Mouse (Mus musculus) embryo, embryonic 11 days (tissue): ENCODE results near the gene Snapc1.

Experiments
- DNase-seq: peaks from one replicate; pipeline ENCODE4 v3.0.0-alpha.2; 2015

Gene Snapc1

DNA sequence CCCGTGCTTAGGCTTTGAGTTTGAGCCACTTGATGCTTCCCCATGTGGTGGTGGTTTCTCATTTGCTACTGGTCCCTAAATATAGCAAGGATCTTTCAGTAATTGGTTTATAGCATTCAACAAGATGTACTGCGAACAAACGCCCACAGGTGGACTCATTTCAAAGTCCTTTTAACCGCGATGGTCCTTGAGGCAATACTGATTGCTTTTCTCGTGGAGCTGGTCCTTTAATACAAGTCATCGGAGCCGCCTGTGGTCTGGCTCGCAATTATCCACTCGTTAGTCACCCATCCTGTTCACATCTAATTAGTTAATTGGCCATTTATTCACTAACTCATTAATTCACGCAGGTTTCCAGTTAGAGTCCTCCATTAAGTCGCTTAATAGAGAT lies 32.6 kb downstream of the Snapc1 start:
- peak; percentile 11 for DNase-seq

DNA sequence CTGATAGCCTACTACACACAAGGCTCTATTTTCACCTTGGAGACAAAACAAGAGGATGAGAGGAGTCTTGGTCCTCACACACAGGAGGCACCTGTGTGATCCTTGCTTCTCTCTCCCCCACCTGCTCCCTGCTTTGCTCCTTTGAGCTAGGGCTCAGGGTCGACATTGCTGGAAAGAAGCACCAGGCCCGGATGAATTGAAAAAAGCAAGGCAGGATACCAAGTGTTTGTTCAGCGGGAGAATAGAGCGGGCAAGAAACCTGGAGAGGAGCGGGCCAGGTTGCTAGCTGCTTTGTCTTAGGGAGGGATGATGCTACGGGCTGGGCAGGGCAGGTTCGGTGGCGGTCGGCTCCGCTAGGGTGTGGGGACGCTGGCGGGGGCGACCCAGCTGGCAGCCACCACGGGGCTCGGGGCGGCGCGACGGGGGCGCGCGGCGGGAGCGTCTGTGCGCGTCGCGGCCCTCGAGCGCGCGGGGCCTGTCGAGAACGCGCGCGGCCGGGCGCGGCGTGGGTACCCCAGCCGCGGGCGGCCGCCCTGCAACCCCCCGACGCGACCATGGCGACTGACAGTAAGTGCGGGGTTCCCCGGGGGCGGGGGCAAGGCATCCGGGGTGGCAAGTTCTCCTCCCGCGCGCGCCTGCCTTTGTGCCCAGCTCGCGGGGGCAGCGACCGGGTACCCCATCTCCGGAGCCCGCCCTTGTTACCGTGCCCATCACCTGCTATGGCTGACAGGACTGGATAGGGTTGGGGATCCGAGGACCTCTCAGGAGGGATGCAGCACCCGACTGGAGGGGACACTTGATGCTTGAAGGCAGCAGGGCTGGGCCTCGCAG lies 33.2 kb downstream of the Snapc1 start, which contains the start of gene Syt16:
Syt16 (plus strand) TSS at position 365 of the 831 bp plus-strand sequence.
- DNase-seq = peak; percentile 52

DNA sequence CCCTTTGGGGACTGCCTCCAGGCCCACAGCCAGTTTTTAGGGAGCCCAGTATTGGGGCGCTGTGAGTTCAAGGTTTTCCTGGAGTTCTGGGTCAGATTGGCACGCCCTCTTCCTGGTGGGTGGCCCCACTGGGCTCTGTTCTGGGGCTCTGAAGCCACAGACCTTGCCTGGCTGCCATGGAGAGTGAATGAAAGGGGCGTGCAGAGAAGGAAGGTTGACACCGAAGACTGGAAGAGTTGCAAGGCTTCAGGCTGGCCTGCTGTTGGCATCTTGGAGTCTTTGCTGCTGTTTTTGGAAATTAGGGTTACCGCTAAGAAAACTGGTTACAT lies 33.8 kb downstream of the Snapc1 start:
- DNase-seq = peak; percentile 12

DNA sequence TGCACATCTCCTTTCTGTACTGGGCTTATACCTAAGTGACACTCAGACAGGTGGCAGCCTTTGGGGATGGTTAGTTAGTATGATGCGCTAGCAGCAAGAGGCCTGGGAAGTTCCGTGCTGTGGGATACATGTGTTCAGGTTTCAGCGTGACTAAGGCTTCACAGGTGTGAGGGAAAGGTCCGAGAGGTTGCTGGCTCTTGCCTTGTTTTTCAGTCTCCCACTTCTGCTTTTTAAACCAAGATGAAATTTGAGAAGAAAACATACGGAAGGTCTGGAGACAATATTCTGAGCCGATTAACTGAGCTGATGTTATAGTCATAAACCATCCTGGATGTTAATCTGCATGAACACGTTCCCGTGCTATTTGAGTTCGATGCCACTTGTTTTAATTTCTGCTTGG lies 38.2 kb downstream of the Snapc1 start:
- no peak for DNase-seq

DNA sequence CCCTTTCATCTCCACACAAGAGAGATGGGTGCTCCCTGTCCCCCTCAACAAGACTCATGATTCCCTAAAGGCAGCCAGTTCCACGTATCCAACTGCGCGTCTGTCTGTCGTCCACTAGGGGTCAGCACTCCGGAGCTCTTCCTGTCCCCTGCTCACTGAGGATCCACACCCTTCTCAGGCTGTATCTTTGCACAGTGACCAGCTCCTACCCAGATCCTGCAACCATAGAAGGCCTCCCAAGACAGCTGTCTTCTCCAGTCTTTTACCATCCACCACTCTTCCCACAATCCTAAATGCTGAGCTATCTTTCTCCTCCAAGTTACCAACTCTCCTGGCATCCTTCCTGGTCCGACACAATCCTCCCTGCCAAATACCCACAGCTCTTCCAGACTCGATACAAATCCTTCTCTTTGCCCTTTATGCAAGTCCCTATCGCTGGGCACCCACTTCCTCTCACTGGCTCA lies 45.2 kb downstream of the Snapc1 start:
- DNase-seq = peak; percentile 75

DNA sequence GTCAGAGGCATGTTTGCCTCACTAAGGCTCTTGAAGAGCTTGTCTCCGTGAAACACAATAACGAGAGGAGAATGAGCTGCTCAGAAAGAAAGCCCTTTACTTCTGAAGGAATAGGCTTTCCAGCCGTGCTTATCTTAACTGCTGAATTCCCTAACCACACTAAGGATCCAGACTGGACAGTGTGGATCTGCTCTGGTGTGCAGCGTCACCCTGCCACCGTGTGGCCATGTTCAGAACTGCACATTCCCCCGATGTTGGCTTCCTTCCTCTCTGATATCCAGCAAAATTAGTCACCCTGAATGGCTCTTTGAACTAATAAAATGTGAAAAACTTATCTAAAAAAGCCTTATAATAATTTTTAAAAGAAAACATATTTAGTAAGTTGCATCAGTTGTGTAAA lies 49.5 kb downstream of the Snapc1 start:
- DNase-seq = peak; percentile 81

DNA sequence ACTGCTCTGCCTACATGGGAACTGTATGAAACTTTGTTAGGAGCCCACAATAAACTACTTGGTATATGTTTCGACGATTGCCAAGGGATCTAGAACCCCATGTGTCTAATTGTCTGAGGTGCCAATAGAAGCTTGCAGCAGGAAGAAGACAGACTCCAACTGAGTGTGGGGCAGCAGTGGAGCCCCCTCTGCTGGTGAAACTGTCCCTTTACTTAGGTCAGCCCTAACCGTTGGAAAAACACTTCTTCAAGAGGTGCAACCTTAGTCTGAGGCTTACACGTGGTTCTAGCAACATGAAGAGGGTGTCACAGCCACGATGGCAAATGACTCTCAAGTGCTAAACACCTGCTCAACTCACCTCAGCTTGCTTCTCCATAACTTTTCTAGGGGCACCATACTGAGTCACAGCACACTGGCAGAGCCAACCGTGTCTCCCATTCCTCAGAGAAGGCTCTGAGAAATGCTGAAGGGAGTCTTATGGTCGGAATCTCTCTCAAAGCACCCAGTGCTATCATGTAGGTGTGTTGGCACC lies 50.5 kb downstream of the Snapc1 start:
- no peak for DNase-seq

DNA sequence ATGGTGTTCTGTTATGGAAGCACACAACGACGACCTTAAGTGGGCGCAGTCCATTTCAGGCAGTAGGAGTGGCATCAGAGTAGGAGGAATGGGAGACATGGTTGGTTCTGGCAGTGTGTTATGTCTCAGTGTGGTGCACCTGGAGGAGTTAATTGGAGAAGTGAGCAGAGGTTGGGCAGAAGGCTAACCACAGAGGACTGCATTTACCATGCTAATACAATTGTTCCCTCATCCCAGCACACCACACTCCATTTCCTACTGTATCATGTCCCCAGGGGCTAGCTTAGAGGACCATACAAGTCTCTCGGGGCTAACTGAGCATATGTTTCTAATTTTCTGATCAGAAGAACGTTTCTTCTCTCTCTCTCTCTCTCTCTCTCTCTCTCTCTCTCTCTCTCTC lies 51.2 kb downstream of the Snapc1 start:
- no peak for DNase-seq

DNA sequence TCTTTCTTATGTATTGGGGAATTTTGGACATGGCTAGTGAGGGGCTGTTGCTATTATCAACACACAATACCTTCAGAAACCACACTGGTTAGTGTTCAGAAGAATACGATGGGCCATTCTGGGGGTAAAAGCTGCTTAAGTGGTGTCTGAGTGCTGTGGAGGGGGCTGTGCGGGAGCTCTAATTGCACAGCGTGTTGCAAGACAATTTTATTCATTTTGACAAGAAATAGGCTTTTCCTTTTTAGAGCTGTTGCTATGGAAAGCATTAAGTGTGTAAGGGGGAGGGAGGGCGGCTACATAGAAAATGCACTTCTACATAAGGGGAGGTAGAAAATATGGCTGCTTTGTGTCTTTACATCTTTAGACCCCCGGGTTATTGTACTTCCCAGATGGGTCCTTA lies 59.0 kb downstream of the Snapc1 start:
- no peak for DNase-seq

DNA sequence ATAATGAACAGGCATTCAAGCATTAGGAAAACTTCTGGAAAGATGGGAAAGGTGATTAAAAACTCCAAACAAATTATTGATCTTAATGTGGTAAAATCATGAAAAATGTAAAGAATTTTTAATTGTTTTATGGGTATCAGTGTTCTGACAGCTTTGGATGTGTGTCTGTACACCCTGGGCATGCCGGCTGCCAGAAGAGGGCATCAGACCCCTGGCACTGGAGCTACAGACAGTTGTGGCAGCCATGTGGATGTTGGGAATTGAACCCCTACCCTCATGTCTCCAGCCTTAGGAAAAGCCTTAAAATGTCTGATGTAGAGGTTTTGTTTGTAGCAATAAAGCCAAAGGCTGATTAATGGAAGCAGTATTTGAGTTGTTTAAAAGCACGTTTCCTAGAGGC lies 60.6 kb downstream of the Snapc1 start:
- no peak for DNase-seq
